In genomic region chr1:88268070-88268469, GRCm38 (mm10) we compare ENCODE assay signal across 30 mouse cellular contexts. TPM values are rescaled to one million over a fixed set of nuclear protein-coding genes. Genes with fewer than 3 reads are reported as not detected.
"Had no signal": no experiment of that assay in that cellular context is flagged by ENCODE, and none has a peak within 500 bp of the region (broad histone marks: within the 10 kb centered on the region; RNA-seq: fewer than 3 reads in every experiment).

No protein-coding gene starts in this region.

- H3K9ac ChIP-seq: limb, embryonic 15.5 days; liver, embryonic 12.5 days; liver, embryonic 15.5 days; midbrain, embryonic 13.5 days had no signal

- H3K27ac ChIP-seq: kidney, postnatal 0 days; layer of hippocampus, adult 2 months; limb, embryonic 15.5 days; liver, embryonic 12.5 days; liver, embryonic 15.5 days; midbrain, embryonic 10.5 days; midbrain, embryonic 13.5 days had no signal

- ATAC-seq: intestine, embryonic 16.5 days had no signal

- DNase-seq: kidney, adult 18-20 months; kidney, adult 9 months; kidney, postnatal 25 days; layer of hippocampus, adult 9-11 months; lung, adult 2 months; lung, postnatal 36 days; thymus, postnatal 25 days had no signal

- H3K27me3 ChIP-seq: limb, embryonic 15.5 days; liver, embryonic 12.5 days; liver, embryonic 15.5 days; megakaryocyte, embryonic 14.5 days; midbrain, embryonic 13.5 days had no signal

- H3K4me3 ChIP-seq: layer of hippocampus, adult 2 months; limb, embryonic 15.5 days; liver, embryonic 12.5 days; liver, embryonic 15.5 days; megakaryocyte, embryonic 14.5 days; midbrain, embryonic 10.5 days; midbrain, embryonic 13.5 days had no signal

- H3K4me2 ChIP-seq: limb, embryonic 15.5 days; liver, embryonic 12.5 days; liver, embryonic 15.5 days; midbrain, embryonic 13.5 days had no signal

- H3K4me1 ChIP-seq: limb, embryonic 15.5 days; liver, embryonic 12.5 days; midbrain, embryonic 10.5 days; midbrain, embryonic 13.5 days had no signal

- H3K9me3 ChIP-seq: limb, embryonic 15.5 days; liver, embryonic 12.5 days; liver, embryonic 15.5 days; midbrain, embryonic 13.5 days had no signal

RNA-seq across cellular contexts. Expression of gene Trpm8, which starts 9.4 kb away (rescaled TPM):
- total RNA-seq: monocyte, adult 5-6 weeks had no signal
- polyA plus RNA-seq: intestine, embryonic 16.5 days; kidney, postnatal 0 days; large intestine, adult 2 months; limb, embryonic 11.5 days; limb, embryonic 15.5 days; liver, embryonic 12.5 days; liver, embryonic 15.5 days; lung, adult 2 months; midbrain, embryonic 10.5 days; neural tube, embryonic 11.5 days; small intestine, adult 2 months; spleen, adult 2 months; stomach, embryonic 16.5 days; thymus, postnatal 0 days had no signal

RNA-seq across cellular contexts. Expression of gene Ugt1a1, which starts 56.3 kb away (rescaled TPM):
- total RNA-seq: layer of hippocampus, adult 2 months; layer of hippocampus, postnatal 25 days; left cerebral cortex, adult 18-20 months; left cerebral cortex, postnatal 25 days had no signal
- polyA plus RNA-seq: limb, embryonic 11.5 days; liver, embryonic 12.5 days; lung, embryonic 16.5 days; midbrain, embryonic 10.5 days; midbrain, embryonic 13.5 days; midbrain, embryonic 16.5 days; neural tube, embryonic 11.5 days; neural tube, embryonic 14.5 days had no signal
